Mouse (Mus musculus): ENCODE data around the gene Wnk2. TPM values are rescaled to one million over a fixed set of nuclear protein-coding genes. Genes with fewer than 3 reads are reported as not detected.

The Wnk2 gene
- 10 to 100 TPM; 10.1 to 10.5 TPM for total RNA-seq (2021)
- long read RNA-seq, experiment 1, partial matches to known transcripts, result 3 of 5 reads
- long read RNA-seq, experiment 1, other reads (novel, unspliced or antisense), result 2 of 5 reads
- long read RNA-seq, experiment 2, partial matches to known transcripts, result 3 of 9 reads
- long read RNA-seq, experiment 2, other reads (novel, unspliced or antisense), result 6 of 9 reads

DNA sequence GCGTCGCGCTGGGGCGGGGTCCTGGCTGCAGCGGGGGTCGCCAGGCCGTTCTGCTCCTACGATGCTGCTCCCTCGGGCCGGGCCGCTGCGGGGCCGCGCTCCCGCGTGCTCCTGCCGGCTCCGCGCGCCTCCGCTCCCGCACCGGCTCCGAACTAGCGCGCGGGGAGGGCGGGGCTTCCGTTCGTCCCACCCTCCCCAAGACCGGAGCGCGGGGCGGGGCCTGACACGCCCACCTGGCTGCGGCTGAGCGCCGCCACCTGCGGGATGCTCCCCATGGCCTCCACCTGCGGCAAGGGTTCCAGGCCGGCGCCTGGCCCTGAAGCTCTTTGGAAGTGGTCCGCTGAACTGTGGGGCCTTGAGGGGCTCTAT, at the start of gene Wnk2:
Gene Wnk2 (minus strand): TSS at position 157 of the 369 bp plus-strand sequence.
- peak in 1 of 2 experiments; percentile 18 for DNase-seq (ENCODE audit: low spot score in 2 of 2)

DNA sequence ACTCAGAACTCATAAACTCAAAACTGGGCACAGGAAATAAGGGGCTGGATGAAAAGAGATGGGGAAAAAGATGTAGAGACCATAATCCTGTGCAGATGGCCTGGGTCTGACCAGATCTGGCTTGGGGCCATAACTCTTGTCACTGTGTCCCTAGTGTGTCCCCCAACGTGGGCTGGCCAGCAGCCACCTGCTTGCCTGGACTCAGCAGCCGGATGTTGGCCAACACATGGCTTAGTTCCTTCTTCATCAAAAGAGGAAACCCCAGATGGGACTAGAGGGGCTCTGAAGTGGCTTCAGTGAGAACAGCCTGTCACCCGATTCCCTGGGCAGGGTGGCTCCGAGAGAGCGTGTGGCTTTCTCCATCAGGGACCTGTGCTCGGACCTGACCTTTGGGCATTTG, 49.0 kb upstream of the Wnk2 start:
- no peak for DNase-seq (ENCODE audit: low spot score in 2 of 2)

DNA sequence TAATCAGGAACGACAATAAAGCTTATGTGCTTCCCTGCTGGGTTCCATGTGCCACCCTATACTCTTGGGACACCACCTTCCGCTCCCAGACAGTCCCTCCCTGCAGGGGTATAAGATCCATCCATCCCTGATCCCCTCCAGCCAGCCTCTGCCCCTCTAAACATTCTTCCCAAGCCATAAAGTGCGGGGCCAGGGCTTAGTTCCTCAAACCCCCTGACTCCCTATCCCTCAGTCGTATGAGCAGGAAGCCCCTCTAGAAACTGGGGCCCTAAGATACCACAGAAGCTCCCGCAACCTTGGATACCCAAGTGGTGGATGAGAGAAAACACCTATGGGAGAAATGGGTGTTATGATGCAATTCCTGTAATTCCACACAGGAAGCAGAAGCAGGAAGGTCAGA, 48.4 kb upstream of the Wnk2 start:
- DNase-seq (ENCODE audit: low spot score in 2 of 2), result no peak

DNA sequence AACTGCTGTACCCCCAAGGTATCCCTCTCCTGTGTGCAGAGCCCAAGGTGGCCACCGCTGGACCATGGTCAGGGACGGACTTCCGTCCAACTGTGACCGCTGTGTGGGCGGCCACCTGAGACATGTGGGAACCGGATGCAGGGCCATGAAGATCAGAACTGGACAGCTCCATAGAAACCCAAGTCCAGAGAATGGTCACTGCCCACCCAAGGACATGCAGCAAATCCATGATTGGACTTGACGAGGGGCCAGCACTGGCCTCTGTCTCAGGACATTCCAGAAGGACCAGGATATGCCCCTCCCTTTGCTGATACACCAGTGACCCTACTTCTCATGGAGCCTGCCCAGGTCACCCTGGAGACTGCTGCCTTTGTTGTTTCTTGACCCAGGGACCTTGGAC, 47.8 kb upstream of the Wnk2 start:
- DNase-seq (ENCODE audit: low spot score in 2 of 2), result no peak

DNA sequence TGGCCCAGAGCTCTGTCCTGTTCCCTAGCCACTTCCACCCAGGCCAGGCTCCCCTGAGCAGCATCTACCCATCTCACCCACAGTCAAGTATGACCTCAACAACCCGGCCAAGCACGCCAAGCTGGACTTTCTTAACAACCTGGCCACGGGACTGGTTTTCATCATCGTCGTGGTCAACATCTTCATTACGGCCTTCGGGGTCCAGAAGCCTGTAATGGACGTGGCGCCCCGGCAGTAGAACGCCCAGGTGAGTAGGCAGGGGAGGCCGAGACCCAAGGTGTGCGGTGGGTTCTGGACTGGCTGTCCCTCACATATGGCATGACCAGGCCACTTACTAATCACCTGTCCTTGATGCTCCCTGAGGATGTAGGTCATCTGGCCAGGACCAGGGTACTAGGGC, 47.0 kb upstream of the Wnk2 start:
- DNase-seq (ENCODE audit: low spot score in 2 of 2), result no peak

DNA sequence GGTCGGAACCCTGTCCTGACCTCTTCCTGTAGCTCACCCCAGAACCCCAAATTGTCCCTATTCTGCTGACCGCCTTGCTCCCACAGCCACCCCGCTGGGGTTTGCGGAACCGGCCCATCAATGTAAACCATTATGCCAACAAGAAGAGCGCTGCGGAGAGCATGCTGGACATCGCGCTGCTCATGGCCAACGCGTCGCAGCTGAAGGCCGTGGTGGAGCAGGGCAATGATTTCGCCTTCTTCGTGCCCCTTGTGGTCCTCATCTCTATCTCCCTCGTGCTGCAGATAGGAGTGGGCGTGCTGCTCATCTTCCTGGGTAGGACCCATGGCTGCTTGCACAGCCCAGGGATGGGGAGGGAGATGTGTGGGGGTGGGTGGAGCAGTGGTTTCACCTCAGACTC, 45.8 kb upstream of the Wnk2 start:
- no peak for DNase-seq (ENCODE audit: low spot score in 2 of 2)

DNA sequence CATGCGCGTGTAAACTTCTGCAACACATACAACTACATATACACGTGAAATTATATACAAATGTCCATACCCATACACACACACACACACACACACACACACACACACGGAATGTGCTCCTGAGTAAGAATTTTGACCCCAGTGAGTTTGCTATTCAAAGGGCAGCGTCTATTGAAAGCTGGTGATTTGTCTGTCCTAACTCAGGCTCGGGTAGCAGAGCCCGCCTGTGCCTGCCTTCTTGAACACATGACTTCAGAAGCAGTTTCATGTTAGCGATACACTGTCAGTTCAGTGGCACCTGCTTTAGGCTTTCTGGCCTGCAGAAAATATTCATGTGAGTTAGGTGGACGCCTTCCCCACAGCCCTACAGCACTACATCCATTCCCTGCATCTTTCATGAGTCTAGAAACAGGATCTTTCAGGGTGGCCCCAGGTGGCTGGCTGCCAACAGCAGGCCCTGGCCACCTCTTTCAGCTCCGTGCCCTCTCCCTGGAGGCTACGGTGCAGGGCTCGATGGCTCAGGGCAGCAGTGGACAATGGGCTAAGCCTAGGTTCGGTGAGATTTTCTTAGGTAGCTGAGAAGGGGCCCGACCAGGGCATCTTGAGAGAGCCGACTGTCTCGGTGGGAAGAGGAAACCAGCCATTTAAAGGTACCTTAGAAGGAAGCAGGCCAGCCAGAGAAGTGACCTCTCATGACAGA, 44.5 kb upstream of the Wnk2 start:
- no peak for DNase-seq (ENCODE audit: low spot score in 2 of 2)

DNA sequence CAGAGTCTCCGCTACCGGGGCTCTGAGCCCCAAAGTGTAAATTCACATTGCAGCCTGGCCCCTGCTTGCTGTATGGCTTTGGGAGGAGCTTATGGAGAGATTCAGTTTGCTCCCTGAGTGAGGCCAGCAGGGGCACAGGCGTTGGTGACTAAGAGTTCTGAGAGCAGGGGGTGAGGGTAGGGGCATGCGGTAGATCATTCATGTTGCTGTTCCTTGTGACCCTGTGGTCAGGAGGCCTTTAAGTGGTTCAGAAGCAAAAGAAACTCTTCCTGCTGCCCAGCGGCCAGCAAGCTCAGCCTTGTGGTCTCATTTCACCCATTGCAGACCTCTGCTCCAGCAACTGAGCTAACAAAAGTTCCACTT, 43.8 kb upstream of the Wnk2 start:
- DNase-seq (ENCODE audit: low spot score in 2 of 2), result no peak

DNA sequence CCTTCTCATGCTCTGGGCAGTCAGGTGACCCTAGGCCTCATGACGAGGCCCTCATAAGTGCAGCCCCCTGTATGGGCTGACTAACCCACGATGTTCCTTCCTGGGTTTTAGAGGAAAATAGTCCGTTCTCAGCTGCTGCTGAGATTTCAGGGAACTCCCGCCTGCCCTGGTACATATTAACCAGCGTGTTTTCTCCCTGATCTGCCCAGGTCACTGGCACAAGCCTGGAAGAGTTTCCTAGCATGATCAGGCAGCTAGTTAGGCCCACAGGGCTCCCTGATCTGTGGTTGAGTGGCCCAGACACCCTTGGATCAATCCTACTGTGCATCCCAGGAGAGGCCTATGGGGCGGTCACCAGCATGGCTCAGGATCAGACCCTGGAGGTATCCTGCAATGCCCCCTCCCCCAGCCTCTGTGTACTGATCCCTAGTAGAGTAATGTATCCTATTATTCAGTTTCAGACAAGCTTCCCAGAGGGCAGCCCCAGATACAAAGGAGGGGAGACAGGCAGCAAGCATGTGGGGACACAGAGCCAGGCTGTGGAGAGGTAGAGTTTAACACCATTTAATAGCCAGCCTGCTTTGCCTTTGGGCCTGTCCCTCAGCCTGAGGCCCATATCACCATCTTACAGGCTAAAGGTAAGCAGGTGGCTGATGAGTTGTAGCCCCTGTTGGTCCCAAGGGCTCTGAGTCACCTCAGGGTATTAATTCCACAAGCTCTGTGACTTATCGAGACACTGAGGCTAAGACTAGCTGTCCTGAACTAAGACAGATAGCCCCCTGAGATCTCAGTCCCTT, 43.3 kb upstream of the Wnk2 start:
- DNase-seq (ENCODE audit: low spot score in 2 of 2), result no peak

DNA sequence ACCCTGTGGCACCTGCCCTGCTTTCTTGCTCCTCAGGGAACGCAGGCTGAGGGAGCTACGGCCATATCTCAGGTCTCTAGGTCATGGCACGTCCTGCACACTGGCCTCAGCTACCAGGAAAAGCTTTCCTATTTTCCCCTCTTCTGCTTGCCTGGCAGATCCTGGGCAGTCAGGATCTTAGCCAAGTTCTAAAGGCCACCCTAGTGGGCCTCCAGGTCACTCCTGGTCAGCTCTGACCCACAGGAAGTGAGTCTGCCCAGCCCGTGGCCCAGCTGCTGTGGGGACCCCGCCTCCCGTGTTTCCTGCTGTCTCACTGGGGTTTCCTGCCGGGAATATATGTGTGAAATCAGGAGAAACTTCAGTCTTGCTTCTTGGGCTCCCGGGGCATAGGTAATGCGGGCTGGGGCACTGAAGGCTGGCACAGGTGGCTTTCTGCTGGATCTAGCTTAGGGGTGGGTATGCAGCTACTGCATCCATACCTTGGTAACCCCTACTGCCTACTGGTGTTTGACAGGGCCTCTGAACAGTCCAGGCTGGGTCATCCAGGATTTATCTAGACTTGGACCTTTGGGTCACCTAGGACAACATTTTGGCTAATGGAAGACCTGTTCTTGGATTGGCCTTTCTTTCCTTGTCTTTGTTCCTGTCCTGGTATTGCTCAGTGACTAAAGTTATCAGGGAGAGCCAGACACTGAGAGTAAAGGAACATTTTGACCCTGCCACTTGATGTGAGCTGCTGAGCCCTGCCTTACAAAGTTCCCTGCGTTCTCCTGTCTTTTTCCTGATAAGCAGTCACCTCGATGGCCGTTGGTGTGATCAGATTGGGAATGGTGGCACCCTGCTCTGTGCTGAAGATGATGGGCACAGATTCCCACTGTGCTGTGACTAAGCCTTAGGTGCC, 42.4 kb upstream of the Wnk2 start:
- DNase-seq (ENCODE audit: low spot score in 2 of 2), result no peak

DNA sequence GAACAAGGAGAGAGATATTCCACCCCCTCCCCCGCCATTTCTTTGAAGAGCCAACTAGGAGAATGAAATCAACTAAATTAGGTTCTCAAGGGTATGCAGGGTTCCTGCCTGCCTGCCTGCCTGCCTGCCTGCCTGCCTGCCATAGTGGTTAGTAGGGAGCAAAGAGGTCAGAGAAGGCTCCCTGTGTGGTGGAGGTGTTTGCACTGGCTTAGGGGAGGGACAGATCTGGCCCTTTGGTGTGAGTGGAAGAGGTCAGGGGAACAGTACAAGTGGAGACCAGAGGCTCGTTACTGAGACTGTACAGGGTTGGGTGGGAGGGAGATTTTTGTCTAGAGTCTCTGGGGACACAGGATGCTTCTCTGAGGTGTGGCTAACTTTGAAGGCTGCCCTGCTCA, 41.1 kb upstream of the Wnk2 start:
- no peak for DNase-seq (ENCODE audit: low spot score in 2 of 2)

DNA sequence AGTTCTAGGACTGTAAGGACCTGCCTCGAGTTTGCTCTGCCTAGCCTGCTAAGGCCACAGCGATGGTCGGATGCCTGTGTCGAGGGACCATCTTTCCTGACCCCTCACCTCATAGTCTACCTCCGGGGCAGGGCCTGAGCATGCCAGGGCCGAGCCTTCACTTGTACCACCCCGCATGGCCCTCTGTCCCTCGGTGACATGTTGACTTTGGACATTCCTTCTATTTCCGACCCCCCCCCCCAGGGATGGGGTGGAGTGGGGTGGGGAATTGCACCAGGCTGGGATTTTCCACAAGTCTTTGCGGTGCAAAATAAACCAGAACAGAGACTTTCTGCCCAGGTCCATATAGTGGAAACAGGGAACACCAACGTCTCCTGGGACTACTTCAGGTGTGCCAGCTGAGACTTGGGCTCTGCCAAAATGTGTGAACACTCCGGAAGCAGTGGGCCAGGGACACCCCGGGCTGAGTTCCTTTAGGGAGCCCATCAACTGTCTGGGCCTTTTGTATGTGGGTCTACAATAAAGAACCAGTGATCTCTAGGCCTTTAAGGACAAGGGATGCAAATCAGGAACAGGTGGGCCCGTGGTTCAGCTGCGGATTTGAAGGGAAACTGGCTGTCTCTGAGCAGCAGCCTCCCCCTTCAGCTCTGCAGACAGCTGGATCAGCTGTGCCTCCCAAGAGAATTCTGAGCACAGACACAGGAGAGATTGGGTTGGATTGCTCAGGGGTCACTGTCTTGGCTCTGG, 40.6 kb upstream of the Wnk2 start:
- no peak for DNase-seq (ENCODE audit: low spot score in 2 of 2)

DNA sequence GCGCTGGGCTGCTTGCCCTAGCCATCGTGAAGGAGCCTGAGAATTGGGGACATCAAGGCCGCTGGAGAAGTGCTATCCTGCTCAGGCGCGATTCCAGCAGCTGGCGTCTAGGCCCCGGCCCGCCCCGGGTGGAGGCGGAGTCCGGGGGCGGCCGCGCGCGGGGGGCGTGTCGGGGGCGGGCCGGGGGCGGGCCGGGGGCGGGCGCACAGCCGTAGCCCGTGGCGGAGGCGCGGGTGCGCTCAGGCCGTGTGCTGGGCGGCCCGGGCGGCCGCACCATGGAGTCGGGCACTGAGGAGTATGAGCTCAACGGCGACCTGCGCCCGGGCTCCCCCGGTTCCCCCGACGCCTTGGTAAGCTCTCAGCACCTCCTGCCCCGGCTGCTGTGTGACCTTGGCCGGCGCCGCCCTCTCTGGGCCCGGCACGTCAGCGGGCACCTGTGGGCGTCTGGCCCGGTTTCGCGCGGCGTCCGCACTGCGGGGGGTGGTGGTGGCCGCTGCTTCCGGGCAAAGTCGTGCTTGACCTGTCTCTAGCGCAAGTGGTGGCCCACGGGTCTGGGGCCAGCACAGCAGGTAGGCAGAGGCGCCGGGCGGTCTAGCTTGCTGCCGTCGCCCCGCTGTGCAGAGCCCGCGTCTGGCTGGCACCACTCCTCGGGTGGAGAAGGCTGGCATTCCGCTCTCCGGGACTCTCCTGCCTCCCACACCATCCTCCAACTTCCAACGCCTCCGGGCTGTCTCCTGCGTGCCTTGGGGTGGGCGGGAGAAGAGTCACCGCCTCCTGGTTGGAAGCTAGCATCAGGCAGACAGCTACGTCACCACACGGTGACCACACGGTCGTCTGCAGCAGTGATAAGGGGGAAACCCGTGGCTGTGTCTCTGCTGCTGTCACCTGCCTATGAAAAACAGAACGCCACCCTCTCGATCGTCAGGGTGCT, 39.7 kb upstream of the Wnk2 start, which contains the start of gene Ninj1:
Gene Ninj1 (plus strand): TSS at position 198 of the 931 bp plus-strand sequence.
- DNase-seq (ENCODE audit: low spot score in 2 of 2), result peak; percentile 67 to 75

DNA sequence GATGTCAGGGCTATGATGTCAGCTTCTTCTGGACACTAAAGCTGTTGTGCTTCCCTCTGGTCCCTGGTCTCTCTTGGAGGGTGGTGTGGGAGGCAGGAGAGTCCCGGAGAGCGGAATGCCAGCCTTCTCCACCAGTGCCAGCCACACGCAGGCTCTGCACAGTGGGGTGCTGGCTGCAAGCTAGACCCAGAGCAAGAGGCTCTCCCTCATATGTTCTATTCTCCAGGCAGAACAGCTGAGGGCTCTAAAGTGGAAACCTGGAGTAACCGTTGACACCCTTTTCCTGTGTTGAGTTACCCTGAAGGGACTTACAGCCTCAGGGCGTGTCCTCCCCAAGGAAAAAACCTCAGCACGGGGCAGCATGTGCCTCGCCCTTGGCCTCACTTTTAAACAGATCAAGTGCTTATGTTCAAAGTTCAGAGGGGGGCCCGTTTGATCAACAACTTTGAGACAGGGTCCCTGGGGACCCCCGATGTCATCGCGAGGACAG, 39.0 kb upstream of the Wnk2 start:
- no peak for DNase-seq (ENCODE audit: low spot score in 2 of 2)

DNA sequence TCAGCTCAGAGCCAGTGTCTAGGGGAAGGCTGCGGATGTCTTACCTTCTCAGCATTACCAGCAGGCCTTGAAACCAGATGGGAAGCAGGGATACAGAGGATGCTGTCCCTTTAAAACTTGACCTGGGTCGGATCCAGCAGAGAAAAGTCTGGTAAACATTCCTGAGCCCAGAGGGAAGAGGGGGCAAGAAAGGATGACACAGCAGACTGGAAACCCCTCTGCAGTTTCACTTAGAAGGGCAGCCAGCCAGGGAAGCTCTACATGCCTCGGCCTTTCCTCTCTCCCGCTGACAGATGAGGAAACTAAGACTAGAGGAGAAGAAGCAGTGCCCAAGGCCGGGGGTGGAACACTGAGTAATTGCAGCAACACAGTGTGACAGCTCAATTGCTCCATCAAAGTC, 35.8 kb upstream of the Wnk2 start:
- DNase-seq (ENCODE audit: low spot score in 2 of 2), result no peak

DNA sequence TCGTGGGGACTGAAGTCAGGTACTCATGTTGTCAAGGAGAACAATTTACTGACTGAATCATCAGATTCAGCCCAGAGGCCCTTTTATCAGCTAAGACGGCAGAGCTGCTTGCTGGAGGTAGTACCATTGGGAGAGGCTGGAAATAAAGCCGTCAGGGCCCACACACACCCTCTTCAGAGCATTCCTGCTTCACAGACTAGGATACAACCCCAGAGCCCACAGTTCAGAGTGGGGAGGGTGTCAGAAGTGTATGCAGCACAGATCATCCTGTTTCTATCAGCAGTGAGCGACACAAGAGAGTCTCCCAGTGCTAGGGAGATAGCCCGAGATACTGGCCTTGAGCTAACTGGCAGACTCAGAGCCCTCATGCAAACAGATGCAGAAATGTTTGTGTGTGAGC, 35.3 kb upstream of the Wnk2 start:
- DNase-seq (ENCODE audit: low spot score in 2 of 2), result no peak

DNA sequence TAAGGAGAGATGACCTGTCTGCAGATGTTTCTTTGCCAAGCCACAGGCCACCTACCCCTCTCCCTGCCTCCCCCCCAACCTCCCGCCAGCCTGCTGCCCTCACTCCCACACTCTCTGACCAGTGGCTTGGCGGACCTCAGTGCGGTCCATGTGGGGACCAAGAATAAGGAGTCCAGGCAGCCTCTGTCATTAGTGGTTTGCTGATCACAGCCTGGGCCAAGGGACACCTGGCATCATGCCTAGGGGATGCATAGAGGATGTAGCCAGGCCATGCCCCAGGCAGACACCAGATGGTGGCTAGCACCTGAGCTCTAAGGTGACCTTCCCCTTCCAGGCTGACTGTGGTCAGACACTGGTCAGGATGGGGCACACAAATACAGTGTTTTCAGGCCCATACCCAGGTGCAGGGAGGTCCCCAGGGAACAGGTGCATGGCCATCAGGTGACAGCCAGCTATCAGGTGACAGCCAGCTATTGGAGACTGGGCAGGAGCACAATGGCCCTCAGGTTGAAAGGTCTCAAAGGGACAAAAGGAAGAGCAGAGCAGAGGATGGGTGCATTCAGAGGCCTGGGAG, 33.7 kb upstream of the Wnk2 start:
- no peak for DNase-seq (ENCODE audit: low spot score in 2 of 2)

DNA sequence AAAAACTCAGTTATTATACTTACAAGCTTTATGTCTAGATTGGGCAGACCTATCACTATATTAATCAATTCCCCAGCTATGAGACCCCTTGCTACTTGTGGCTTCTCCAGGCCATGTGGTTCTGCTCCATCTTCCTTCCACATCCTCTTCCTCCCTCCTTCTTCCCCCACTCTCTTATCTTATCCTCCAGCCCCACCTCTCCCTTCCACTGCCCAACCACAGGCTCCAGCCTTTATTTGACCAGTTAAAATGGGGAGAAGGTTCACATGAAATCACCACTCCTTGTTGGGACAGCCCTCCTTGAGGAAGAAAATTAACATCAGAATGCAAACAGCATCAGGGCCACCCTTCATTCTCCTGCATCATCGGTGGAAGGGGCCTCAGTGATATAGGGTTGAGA, 32.9 kb upstream of the Wnk2 start:
- DNase-seq (ENCODE audit: low spot score in 2 of 2), result no peak

DNA sequence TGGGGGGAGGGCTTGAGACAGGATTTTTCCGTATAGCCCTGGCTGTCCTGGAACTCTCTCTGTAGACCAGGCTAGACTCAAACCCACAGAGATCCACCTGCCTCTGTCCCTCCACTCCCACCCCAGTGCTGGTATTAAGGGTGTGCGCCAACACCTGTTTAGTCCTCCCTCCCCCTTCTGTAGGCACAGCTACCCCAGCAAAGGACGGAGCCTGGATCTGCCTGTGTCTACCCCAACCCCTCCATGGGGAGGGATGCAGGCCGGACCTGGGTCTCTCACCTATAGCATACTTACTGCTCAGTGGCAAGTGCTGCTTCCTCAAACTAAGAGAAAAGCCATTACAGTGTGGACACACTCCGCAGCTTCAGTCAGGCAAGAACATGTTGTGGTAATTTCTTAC, 32.5 kb upstream of the Wnk2 start:
- DNase-seq (ENCODE audit: low spot score in 2 of 2), result no peak

All from adrenal gland, postnatal 4 days (tissue).